Mouse (Mus musculus): ENCODE data around the gene Glis3.

The Glis3 gene

DNA sequence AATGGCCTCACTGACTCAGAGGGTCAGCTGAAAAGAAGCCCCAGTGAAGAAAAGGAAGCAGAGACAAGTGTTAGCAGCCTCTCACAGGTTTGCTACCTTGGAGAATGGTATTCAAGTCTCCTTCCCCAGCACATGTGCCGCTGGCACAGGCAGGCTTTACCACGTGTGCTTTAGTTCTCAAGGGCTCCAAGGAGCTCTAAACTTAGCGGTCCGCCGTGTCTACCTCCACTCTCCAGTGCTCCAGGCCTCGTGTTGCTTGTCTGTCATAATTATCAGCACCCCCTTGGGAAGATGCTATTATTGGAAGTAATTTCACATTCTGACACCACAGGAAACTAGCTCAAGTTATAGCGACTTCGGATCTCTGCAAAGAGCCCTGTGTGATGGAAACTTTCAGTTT, 344.0 kb downstream of the Glis3 start:
- no peak for ATAC-seq (ENCODE audit: low TSS enrichment)

DNA sequence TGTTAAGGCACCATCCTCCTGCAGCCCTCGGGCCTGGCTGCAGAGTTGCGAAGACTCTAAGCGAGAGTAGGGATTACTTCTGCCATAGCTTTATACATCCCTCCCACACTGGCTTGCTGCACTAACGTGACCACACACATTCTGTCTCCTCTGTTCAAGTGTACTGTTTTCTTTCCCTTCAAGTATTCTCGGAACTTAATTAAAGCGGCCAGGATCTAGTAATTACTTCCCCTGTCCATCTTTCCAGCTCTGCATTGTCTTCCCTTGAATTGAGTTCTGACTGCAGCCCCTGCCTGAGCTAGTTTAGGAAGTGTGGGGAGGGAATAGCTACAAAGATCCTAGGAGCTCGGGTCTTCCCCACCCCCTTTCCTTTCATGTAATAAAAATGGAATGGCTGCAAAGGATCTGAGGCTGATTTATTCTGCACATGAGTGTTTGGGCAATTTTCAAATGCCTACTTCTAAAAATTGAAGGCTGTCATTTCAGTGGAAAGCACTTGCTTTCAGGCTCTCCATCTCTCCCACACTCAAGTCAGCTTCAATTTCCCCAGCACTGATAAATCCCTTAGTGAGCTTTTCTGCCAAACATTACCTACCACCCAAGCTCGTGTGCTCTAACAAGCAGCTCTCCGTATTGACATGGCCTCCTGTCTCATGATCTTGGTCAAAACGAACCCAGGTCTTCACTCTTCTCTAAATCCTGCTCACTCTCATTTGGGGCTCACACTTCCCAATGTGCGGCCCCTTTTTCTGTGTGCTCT, 346.7 kb downstream of the Glis3 start:
- peak; percentile 67; the same call in 1 of the 2 replicates for ATAC-seq (ENCODE audit: low TSS enrichment)

DNA sequence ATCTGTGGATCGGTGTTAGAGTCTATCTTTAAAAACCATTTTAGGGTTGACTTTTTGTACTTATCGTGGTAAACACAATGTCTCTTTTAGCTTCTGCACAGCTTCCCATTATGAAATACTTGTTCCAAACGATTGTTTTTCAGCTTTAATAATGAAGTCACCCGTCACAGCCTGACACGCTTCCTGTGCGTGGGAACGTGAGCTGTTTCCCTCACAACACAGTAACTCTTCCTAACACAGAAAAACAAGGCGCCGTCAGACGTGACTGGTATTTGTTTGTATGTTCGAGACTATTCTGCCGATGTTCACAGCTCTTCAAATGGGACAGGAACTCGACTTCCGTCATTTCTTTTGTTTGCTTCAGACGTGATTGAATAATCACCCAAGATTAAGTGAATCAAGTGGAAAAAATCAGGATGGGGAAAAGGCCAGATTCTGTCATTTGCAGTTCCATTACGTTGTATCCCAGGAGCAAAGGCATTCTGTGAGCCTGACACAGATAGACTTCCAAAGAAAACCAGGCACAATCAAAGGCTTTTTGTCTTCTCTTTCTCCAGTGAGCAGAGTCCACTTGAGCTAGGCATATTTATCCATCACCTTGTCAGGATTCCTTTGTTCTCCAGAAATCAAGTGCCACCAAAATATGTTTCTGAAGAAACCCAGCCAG, 351.3 kb downstream of the Glis3 start:
- ATAC-seq (ENCODE audit: low TSS enrichment) = no peak

DNA sequence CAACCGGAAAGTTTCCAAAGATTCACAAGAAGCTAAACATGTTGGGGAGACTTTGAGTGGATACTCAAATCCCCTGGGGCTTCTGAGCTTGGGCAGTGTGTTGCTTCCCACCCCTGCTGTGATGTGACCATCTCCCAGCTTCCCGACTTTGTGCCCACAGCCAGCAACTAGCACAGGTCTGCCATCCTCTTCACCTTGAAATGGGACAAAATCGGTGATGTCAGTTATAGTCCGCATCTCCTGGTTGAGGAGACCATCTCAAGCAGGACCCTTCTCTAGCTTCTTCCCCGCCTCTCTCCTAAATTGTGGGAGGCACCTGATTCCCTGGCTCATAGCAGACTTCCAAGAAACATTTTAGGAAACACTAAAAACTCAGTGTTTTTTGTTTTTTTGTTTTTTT, 352.3 kb downstream of the Glis3 start:
- ATAC-seq (ENCODE audit: low TSS enrichment) = no peak

DNA sequence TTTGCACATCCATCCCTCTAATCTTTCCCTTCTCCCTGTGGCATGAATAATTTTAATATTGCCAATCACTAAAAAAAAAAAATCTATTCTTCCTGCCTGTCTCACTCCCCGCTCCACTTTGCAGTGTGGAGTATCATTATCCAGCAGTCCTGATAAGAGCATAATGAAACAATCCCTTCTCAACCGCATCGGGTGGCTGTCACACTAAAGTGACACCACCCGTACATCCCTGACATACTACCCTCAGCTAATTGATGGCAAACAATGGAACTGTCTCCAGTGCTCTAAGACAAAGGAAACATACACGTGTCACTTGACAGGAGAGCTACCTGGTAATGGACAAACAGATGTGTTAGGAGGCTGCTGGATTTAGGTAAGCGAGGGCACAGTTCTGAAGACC, 373.8 kb downstream of the Glis3 start:
- no peak for ATAC-seq (ENCODE audit: low TSS enrichment)

DNA sequence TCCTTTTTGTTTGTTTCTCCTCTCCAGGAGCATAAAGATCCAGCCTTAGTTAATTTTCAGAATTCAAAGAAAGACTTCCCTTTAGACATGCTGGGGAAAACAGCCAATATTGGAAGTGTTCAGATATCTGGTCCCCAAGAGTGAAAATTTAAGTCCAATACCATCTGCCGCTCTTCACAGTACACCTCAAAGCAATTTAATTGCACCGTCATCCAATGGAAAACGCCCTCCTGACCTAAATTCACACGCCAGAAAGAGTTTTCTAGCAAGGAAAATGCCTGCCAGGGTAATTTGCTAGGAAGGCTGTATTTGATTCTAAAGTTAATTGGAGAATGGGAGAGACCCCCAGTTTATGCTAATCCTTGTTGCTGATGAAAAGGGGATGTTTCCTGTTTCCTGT, 374.4 kb downstream of the Glis3 start:
- no peak for ATAC-seq (ENCODE audit: low TSS enrichment)

DNA sequence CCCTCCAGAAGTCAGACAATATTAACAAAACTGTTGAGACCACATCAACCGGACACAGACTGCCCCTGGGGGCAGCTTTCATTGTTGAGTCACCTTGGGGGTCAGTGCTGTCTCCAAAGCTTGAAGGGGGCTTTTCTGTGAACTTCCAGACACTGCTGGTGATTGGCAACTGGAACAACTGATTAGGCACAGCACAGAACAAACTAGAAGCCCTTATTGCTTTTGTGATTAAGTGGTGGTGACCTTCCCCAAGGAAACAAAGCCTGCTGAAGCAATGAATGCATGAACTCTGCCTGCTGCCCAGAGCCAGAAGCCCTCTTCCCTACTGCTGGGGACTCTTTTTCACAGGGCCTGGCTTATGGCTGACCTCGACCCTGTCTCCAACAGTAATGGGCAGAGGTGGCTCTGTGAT, 377.0 kb downstream of the Glis3 start:
- no peak for ATAC-seq (ENCODE audit: low TSS enrichment)

DNA sequence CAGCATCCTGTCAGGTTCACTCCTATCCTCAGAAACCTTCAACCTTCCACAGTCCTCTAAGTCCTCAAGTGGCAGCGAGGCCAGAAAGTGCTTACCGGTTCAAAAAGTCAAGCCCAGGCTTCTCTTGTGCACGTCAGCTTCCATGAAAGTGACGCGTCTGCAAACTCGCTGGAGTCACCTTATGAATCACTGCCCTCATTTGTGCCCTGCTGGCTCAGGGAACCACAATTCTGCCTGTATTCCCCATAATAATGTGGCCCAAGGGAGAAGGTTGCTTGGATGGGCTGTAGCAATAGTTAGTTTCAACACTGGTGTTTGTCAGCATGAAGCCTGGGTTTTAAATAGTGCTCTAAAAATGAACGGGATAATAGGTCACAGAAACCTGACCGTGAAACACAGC, 379.7 kb downstream of the Glis3 start:
- ATAC-seq (ENCODE audit: low TSS enrichment) = no peak

DNA sequence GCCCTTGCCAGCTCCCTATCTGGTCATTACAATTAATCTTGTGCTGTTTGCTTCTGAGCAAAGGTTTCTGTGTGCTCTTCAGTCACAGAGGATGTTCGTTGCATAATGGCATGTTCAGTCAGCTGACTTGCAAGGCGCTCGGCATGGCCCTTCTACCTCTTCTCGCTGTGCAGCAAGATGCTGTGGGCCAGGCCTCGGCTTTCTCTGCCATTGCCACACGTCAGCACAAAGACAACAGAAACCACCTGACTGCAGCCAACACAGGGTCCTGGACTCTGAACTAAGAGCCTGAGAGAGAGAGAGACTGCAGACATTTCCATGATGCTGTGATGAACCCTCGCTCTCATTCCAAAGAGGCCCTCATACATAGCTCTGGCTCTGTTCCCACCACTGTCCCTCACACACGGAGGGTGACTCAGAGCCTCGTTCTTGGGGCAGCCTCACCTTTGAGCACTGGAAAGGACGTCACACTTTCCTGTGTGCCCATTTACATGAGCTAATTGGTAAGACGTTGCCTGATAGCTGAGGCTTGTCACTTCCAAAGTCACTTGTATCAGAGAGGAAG, 380.6 kb downstream of the Glis3 start:
- ATAC-seq (ENCODE audit: low TSS enrichment) = no peak

DNA sequence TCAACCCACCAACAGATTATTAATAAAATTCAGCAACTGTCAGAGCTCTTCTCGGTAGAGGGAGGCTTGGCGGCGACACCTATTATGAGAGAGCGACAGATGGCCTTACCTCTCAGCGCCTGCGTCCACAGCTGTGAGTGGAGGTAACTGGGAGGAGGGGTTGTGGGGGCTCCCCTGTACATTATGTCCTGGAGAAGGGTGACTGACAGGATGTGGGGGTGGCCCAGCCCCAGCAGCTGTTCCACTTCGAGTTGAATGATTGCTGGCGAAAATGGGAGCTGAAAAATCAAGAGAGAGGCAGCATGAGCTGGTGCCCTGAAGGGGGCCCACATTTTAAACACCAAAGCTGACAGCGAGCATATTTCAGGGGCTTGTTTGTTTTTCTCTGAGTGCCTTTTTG, 381.2 kb downstream of the Glis3 start:
- ATAC-seq (ENCODE audit: low TSS enrichment) = no peak

DNA sequence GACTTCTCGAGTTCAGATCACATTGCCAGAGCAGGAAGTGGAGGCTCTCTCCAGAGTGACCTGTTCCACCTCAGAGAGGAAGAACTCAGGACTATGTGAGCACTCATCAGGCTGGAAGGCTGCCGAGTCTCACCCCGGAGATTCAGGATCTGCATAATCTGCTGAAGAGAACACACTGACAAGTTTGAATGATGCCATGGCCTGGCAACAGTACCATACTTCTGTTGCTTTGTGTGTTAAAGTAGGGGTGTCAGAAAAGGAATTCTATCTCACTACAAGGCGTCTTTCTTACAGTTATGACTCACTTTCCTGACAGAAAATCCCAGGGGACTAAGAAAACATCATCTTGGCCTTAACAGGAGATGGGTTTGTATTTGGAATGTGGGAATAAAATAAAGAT, 388.3 kb downstream of the Glis3 start:
- ATAC-seq (ENCODE audit: low TSS enrichment) = no peak

DNA sequence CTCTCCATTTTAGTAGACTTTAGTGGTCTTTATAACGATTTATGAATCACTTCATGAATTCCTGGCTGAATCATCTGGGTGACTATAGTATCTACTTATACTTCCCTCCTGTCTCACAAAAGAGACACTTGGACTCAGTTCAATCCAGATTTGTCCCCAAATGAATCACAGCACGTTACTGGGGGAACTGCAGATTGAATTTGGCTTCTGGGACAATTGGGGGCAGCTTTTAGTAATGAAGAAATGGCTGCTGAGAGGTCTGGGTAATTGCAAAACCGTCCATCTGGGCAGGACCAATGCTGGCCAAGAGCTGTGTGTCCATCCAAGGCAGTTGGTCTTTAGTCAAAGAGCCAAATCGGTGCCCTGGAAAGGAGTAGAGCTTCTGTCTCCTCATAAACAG, 390.4 kb downstream of the Glis3 start:
- no peak for ATAC-seq (ENCODE audit: low TSS enrichment)

DNA sequence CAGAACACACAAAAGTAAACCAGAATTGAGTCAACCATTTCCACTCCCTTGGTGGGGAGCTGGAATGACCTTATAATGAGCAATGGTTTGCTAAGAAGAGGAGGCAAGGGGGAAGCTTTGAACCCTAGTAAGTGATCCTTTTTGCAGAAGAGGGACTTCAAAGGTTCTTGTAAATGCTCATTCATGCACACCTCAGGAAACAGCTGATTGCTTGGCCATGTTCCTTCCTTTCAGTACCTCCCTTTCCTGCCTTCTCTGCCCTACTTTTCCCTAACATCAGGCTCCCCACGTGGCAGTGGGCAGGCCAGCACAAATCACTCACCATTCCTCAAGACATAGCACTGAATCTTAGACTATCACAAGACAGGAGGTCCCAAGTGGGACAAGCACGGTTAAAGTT, 392.4 kb downstream of the Glis3 start:
- no peak for ATAC-seq (ENCODE audit: low TSS enrichment)

DNA sequence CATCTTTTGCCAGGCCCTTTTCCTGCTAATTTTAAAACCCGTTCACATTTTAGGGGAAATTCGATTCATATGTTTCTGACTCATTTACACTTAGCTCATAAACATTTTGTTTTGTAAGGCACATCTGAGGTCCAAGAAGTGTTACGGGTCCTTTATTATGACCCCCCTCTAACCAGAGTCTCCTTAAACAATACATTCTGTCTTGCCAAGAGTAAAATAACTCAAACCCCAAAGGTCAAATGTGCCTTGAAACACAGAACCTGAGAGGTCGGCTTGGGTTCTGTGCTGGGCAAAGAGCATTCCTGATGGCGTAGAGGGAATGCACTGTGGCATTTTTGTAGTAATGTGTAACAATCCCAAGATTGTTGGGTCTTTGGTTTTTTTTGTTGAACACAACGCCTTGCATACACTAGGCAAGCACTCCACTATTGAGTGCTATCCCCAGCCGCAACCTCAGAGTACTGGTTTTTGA, 395.7 kb downstream of the Glis3 start:
- no peak for ATAC-seq (ENCODE audit: low TSS enrichment)

DNA sequence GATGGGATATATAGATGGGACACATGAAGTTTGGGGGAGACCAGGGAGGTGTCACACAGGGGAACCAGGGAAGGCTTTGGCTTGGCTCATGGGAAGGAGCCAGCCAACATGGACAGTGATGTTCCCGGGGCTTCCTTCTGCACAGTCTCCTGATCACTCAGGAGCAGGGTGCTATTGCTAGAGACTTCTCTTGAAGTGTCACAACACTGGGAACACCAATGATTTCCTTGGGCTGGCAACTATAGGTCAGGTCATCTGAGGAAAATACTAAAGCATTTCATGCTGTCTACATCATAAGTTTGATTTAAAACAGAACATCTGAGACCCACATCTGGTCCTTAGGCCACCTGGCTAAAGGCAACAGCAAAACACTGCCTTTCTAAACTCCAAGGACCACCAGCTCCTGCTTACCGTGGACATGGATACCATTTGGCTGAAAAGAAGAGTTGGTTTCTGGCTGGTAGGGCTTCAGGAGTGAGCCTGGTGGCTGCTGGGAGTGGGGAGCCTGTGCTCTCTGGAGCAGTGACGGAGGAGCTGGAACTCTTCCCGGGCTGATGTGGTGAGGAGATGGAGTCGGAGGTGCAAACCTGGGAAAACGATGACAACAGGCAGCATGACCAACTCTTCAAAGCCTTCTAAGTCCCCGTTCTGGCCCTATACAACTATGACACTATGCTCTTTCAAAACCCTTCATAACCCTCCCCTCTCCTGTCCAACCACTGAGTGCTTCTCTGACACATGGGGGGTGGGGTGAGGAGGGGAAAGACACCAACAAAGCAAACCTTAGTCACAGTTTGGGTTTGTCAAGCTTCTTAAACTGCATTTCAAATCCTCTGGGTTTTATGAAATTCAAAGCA, 396.4 kb downstream of the Glis3 start:
- ATAC-seq (ENCODE audit: low TSS enrichment) = no peak

DNA sequence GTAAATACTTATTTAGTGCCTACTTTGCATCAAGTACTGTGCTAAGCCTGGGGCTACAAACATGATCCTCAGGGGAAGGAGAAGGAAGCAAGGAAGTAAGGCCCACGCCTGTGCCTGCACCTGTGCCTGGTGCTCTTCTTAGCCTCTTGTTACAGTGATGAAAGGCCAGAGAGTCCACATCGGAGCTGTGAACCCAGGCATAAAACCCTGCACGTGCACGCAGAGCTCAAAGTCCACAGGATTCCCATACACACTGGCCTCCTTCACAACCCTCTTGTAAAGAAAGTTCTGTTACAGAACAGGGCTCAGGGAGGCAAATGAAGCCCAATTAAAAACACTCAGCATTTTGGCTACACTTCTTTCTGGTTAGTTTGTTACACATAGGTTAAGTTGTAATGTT, 398.5 kb downstream of the Glis3 start:
- ATAC-seq (ENCODE audit: low TSS enrichment) = no peak

DNA sequence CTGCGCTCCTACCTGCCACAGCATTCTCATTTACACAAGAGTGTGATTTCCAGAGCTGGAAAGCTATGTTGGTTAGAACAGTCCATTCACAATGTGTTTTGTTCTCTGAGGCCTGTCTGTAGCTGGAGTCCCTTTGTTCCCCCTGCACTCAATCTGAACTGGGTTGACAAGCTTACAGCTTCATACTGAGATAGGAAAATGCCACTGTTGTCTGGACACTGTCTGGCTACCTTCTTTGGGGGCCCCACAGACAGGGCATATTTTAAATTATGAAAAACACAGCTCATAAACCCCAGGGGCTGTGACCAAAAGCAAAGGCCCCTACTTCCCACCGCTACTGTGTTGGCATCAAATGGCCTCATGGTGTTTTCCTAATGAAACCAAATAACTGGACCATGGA, 402.8 kb downstream of the Glis3 start:
- no peak for ATAC-seq (ENCODE audit: low TSS enrichment)

DNA sequence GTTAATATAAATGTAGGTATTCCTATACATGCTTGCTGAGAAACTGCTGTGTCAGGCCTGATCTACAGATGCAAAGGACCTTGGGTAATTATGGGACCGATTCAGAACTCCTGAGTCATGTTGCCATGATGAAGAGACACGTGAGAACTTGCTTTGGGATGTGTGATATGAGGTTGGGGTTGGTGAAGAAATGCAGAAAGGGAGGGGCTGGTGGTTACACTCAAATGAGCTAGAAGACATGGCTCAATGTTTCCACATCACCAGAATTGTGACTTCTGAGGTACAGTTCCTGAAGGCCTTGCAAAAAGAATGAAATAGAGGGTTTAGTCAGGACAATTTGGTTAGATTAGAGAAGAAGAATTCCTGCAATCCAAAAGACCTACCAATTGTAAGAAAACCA, 405.4 kb downstream of the Glis3 start:
- ATAC-seq (ENCODE audit: low TSS enrichment) = no peak

DNA sequence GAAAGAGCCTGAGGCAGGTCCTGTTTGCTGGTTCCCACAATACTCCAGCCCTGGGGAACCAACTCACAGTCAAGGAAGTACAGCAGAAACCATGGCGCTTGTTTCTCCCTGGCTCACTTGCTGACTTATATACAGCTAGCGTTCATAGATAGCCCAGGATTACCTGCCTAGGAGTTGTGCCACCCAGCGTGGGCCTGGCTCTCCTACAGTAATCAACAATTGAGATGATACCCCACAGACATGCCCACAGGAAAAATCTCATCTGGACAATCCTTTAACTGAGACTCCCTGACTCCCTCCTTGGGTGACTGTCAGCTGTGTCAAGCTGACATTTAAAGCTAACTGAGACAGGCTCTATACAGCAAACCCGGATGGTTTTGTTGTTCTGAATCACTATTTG, 405.9 kb downstream of the Glis3 start:
- no peak for ATAC-seq (ENCODE audit: low TSS enrichment)

DNA sequence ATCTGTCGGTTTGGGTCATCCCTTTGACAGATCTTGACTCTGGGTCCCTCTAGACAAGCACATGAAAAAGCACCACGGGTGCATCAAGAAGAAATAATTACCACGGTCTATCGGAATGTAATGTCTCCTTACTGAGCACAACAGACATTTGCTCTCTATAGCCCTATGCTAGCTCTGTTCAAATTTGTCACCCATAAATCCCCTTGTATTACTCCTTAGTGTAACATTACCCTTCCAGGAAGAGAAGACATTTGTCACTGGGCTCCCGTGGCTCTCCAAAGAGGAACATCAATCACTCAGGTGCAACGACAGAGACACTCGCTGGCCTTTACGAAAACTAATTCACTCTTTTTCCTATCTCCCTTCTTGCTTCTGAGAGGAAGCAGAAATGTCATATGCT, 413.0 kb downstream of the Glis3 start:
- no peak for ATAC-seq (ENCODE audit: low TSS enrichment)

DNA sequence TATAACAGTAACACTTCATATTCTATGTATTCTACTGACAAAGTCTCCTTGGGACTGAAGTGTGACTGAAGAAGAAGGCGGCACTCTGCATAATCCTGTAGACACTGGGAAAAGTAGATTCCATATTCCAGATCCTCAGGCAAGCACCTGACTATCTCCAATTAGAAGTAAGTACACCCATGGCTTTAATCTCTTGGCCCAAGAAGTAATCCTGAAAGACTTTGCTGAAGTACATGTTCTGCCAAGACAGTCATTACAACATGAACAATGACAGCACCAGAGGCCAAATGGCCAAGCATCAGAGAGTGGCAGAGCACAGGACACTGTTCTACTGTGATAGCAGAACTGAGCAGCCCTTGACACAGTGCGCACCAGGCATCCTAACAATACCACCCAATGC, 414.1 kb downstream of the Glis3 start:
- ATAC-seq (ENCODE audit: low TSS enrichment) = no peak

DNA sequence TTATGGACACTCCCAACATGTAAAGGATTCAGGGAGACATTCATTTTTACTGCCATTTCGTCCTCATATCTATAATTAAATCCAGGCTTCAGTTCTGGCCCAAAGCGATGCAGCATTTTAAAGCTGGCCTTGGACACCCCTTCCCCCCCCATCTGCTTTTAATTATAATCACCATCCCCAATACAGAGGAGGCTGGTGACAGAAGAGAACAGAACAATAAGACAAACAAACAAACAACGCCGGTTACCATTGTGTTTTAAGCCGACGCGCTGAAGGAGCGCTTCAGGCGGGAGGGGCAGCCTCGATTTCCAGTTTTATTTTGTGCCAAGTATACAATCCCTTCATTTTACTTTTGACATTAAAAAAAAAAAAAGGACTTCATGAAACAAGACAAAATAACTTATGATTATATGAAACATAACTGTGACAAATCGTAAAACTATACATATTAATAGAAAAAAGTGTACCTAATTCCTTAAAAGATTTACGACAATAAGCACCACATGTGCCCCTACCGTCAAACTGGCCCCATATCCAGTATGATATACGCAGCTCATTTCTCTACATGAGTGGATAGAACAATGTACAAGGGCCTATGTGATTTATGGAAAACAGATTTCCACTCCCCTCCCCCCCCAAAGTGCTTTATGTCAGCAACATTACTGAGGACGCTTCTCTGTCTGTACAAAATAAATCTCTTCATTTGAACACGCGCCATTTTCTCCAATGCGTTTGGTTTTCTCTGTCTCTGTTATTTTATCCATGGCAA, 420.8 kb downstream of the Glis3 start:
- no peak for ATAC-seq (ENCODE audit: low TSS enrichment)

Measured in frontal cortex, adult (tissue).